Mouse (Mus musculus): Measurements from ENCODE around the gene Svop. TPM values are rescaled to one million over a fixed set of nuclear protein-coding genes. Genes with fewer than 3 reads are reported as not detected.

The Svop gene
- polyA plus RNA-seq, 1 experiment from 2014 or later = 0.08 TPM

- Histone ChIP-seq H3K36me3 (ENCODE audit: insufficient read depth, low read length) (no peaks in the 10 kb centered on the region), H3K4me1 (replicated peaks; ENCODE audit: insufficient read depth, low read length) (no peaks in the 10 kb centered on the region), H3K27ac (no peak overlapping the region), H3K9ac (ENCODE audit: low read depth, low read length) (no peak overlapping the region), H3K27me3 (ENCODE audit: insufficient read depth, low read length) (no peaks in the 10 kb centered on the region), H3K9me3 (replicated peaks; ENCODE audit: low read length) (no peaks in the 10 kb centered on the region), H3K4me3 (replicated peaks; ENCODE audit: low read depth, low read length) (no peak overlapping the region), H3K4me2 (ENCODE audit: low read length) (no peak overlapping the region)
- ATAC-seq (replicated peaks; ENCODE audit: low FRiP score, low read depth) (no peak), DNase-seq (ENCODE audit: low spot score) (no peak)
- 70% methylated on average over 9 of the region's 9 CpGs for WGBS
- no peak for TF ChIP-seq CTCF (IDR thresholded peaks at IDR 0.05; ENCODE audit: low read depth)
Measured at GRCm38 (mm10) chr5:114067982-114068381, 23.4 kb downstream of the Svop start.

GRCm38 (mm10) chr5:114067543-114067942 is 23.8 kb downstream of the Svop start:
- no peaks in the 10 kb centered on the region for H3K9me3 ChIP-seq (replicated peaks; ENCODE audit: low read length)
- H3K4me1 ChIP-seq (replicated peaks; ENCODE audit: insufficient read depth, low read length) = no peaks in the 10 kb centered on the region
- H3K4me2 ChIP-seq (ENCODE audit: low read length) = no peak overlapping the region
- no peak for DNase-seq (ENCODE audit: low spot score)
- no peak for ATAC-seq (replicated peaks; ENCODE audit: low FRiP score, low read depth)
- H3K36me3 ChIP-seq (ENCODE audit: insufficient read depth, low read length) = no peaks in the 10 kb centered on the region
- no peak overlapping the region for H3K4me3 ChIP-seq (replicated peaks; ENCODE audit: low read depth, low read length)
- H3K27ac ChIP-seq = no peak overlapping the region
- no peaks in the 10 kb centered on the region for H3K27me3 ChIP-seq (ENCODE audit: insufficient read depth, low read length)
- no peak for TF ChIP-seq CTCF (IDR thresholded peaks at IDR 0.05; ENCODE audit: low read depth)
- whole genome bisulfite sequencing = 80% methylated on average over 9 of the region's 9 CpGs
- H3K9ac ChIP-seq (ENCODE audit: low read depth, low read length) = no peak overlapping the region

GRCm38 (mm10) chr5:114066601-114067000 is 24.8 kb downstream of the Svop start:
- TF ChIP-seq CTCF (IDR thresholded peaks at IDR 0.05; ENCODE audit: low read depth) = no peak
- no peak for DNase-seq (ENCODE audit: low spot score)
- H3K9me3 ChIP-seq (replicated peaks; ENCODE audit: low read length) = no peaks in the 10 kb centered on the region
- no peaks in the 10 kb centered on the region for H3K4me1 ChIP-seq (replicated peaks; ENCODE audit: insufficient read depth, low read length)
- no peak overlapping the region for H3K9ac ChIP-seq (ENCODE audit: low read depth, low read length)
- H3K36me3 ChIP-seq (ENCODE audit: insufficient read depth, low read length) = no peaks in the 10 kb centered on the region
- no peak for ATAC-seq (replicated peaks; ENCODE audit: low FRiP score, low read depth)
- H3K4me2 ChIP-seq (ENCODE audit: low read length) = no peak overlapping the region
- no peaks in the 10 kb centered on the region for H3K27me3 ChIP-seq (ENCODE audit: insufficient read depth, low read length)
- H3K27ac ChIP-seq = no peak overlapping the region
- whole genome bisulfite sequencing = 30% methylated on average over 6 of the region's 6 CpGs
- no peak overlapping the region for H3K4me3 ChIP-seq (replicated peaks; ENCODE audit: low read depth, low read length)

GRCm38 (mm10) chr5:114065161-114065560 is 26.2 kb downstream of the Svop start, which contains the start of gene Usp30:
TSS of gene Usp30 (plus strand) at chr5:114065461.
- Histone ChIP-seq H3K4me1 (replicated peaks; ENCODE audit: insufficient read depth, low read length) (no peaks in the 10 kb centered on the region), H3K36me3 (ENCODE audit: insufficient read depth, low read length) (no peaks in the 10 kb centered on the region), H3K9ac (ENCODE audit: low read depth, low read length) (no peak within 1 kb of the TSS), H3K27me3 (ENCODE audit: insufficient read depth, low read length) (no peaks in the 10 kb centered on the region), H3K4me3 (replicated peaks; ENCODE audit: low read depth, low read length) (no peak within 1 kb of the TSS), H3K27ac (no peak within 1 kb of the TSS), H3K4me2 (ENCODE audit: low read length) (no peak within 1 kb of the TSS), H3K9me3 (replicated peaks; ENCODE audit: low read length) (no peaks in the 10 kb centered on the region)
- TF ChIP-seq CTCF (IDR thresholded peaks at IDR 0.05; ENCODE audit: low read depth) = no peak
- DNase-seq (ENCODE audit: low spot score) (no peak), ATAC-seq (replicated peaks; ENCODE audit: low FRiP score, low read depth) (no peak)
- WGBS = 95% methylated on average over 6 of the region's 6 CpGs

GRCm38 (mm10) chr5:114063958-114064357 is 27.4 kb downstream of the Svop start:
- no peak overlapping the region for H3K4me3 ChIP-seq (replicated peaks; ENCODE audit: low read depth, low read length)
- no peaks in the 10 kb centered on the region for H3K9me3 ChIP-seq (replicated peaks; ENCODE audit: low read length)
- no peak overlapping the region for H3K9ac ChIP-seq (ENCODE audit: low read depth, low read length)
- ATAC-seq (replicated peaks; ENCODE audit: low FRiP score, low read depth) = no peak
- H3K27me3 ChIP-seq (ENCODE audit: insufficient read depth, low read length) = no peaks in the 10 kb centered on the region
- WGBS = 78% methylated on average over 4 of the region's 4 CpGs
- H3K4me2 ChIP-seq (ENCODE audit: low read length) = no peak overlapping the region
- no peak for DNase-seq (ENCODE audit: low spot score)
- no peaks in the 10 kb centered on the region for H3K4me1 ChIP-seq (replicated peaks; ENCODE audit: insufficient read depth, low read length)
- no peaks in the 10 kb centered on the region for H3K36me3 ChIP-seq (ENCODE audit: insufficient read depth, low read length)
- TF ChIP-seq CTCF (IDR thresholded peaks at IDR 0.05; ENCODE audit: low read depth) = no peak
- H3K27ac ChIP-seq = no peak overlapping the region

GRCm38 (mm10) chr5:114061675-114062074 is 29.7 kb downstream of the Svop start:
- H3K4me1 ChIP-seq (replicated peaks; ENCODE audit: insufficient read depth, low read length) = no peaks in the 10 kb centered on the region
- ATAC-seq (replicated peaks; ENCODE audit: low FRiP score, low read depth) (no peak), DNase-seq (ENCODE audit: low spot score) (no peak)
- H3K4me2 ChIP-seq (ENCODE audit: low read length) = no peak overlapping the region
- TF ChIP-seq CTCF (IDR thresholded peaks at IDR 0.05; ENCODE audit: low read depth) = no peak
- no peak overlapping the region for H3K4me3 ChIP-seq (replicated peaks; ENCODE audit: low read depth, low read length)
- no peak overlapping the region for H3K27ac ChIP-seq
- no peaks in the 10 kb centered on the region for H3K9me3 ChIP-seq (replicated peaks; ENCODE audit: low read length)
- 41% methylated on average over 7 of the region's 7 CpGs for whole genome bisulfite sequencing
- H3K36me3 ChIP-seq (ENCODE audit: insufficient read depth, low read length) = no peaks in the 10 kb centered on the region
- H3K27me3 ChIP-seq (ENCODE audit: insufficient read depth, low read length) = no peaks in the 10 kb centered on the region
- H3K9ac ChIP-seq (ENCODE audit: low read depth, low read length) = no peak overlapping the region

GRCm38 (mm10) chr5:114057129-114057731 is 34.1 kb downstream of the Svop start:
- 69% methylated on average over 9 of the region's 9 CpGs for WGBS

More at GRCm38 (mm10) chr5:114057129-114057731, 34.1 kb downstream of the Svop start:
- ATAC-seq (replicated peaks; ENCODE audit: low FRiP score, low read depth) (no peak), DNase-seq (ENCODE audit: low spot score) (no peak)
- Histone ChIP-seq H3K4me1 (replicated peaks; ENCODE audit: insufficient read depth, low read length) (no peaks in the 10 kb centered on the region), H3K4me3 (replicated peaks; ENCODE audit: low read depth, low read length) (no peak overlapping the region), H3K27me3 (ENCODE audit: insufficient read depth, low read length) (no peaks in the 10 kb centered on the region), H3K27ac (no peak overlapping the region), H3K36me3 (ENCODE audit: insufficient read depth, low read length) (no peaks in the 10 kb centered on the region), H3K4me2 (ENCODE audit: low read length) (no peak overlapping the region), H3K9me3 (replicated peaks; ENCODE audit: low read length) (no peaks in the 10 kb centered on the region), H3K9ac (ENCODE audit: low read depth, low read length) (no peak overlapping the region)
- no peak for TF ChIP-seq CTCF (IDR thresholded peaks at IDR 0.05; ENCODE audit: low read depth)

All from kidney, postnatal 0 days (tissue).